Mouse (Mus musculus): ENCODE measurements around the gene Nxpe3.

DNA sequence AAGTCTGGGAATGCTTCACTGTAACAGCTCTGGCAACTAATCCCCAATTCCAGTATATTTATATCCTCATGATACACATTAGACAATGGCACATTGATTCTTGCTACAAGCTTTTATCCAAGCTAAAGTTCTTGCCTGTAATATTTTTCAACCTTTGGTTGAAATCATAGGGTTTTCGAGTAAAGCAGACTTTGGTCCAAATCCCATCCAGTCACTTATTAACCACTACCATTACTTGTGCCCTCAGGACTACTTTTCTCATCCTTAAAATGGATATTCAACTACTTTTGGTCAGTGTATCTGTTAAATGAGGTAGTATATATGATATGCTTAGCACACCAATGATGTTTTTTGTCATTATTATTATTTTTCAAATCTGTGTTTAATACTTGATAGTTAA, 63.6 kb downstream of the Nxpe3 start:
- TF ChIP-seq POLR2A (IDR thresholded peaks at IDR 0.05; ENCODE audit: insufficient read length, low read depth) = no peak
- no peak for TF ChIP-seq SRF (IDR thresholded peaks at IDR 0.05; ENCODE audit: control insufficient read depth, insufficient read length, low read depth)
- no peak for TF ChIP-seq MYOD1 (IDR thresholded peaks at IDR 0.05; ENCODE audit: control insufficient read depth in 1 of 3, insufficient read length in 2 of 3, low read depth in 2 of 3)
- no peak for TF ChIP-seq MAX (IDR thresholded peaks at IDR 0.05; ENCODE audit: low read depth)
